Mouse (Mus musculus): Measurements from ENCODE around the gene Stam. TPM values are rescaled to one million over a fixed set of nuclear protein-coding genes. Genes with fewer than 3 reads are reported as not detected.

The Stam gene
- total RNA-seq (2014; rRNA removed) (15.8 and 19.5 TPM in 2 replicates), polyA plus RNA-seq (2012; rRNA removed) (10.3 and 15.6 TPM in 2 replicates)

GRCm38 (mm10) chr2:14073362-14074220 is at the start of gene Stam:
Gene Stam, plus strand, starts transcription at chr2:14074098.
- TF ChIP-seq CTCF (IDR thresholded peaks at IDR 0.05; ENCODE audit: low read depth, low read length) (no peak), POLR2A (IDR thresholded peaks at IDR 0.05; ENCODE audit: extremely low read depth, insufficient read depth, low read length) (peak; percentile 28; the same call in 1 of the 2 replicates)
- H3K27me3 ChIP-seq (ENCODE audit: control insufficient read depth, insufficient read depth, low read length) = no peaks in the 10 kb centered on the region

GRCm38 (mm10) chr2:14041249-14041648 is 32.6 kb upstream of the Stam start:
- no peak for TF ChIP-seq POLR2A (IDR thresholded peaks at IDR 0.05; ENCODE audit: extremely low read depth, insufficient read depth, low read length)
- TF ChIP-seq CTCF (IDR thresholded peaks at IDR 0.05; ENCODE audit: low read depth, low read length) = no peak
- Histone ChIP-seq H3K4me1 (ENCODE audit: control insufficient read depth, insufficient read depth, low read length) (no peaks in the 10 kb centered on the region), H3K27me3 (ENCODE audit: control insufficient read depth, insufficient read depth, low read length) (no peaks in the 10 kb centered on the region), H3K4me3 (ENCODE audit: insufficient read depth, low read depth, low read length) (no peak overlapping the region), H3K9ac (ENCODE audit: low read depth, low read length) (no peak overlapping the region), H3K27ac (replicated peaks; ENCODE audit: insufficient read depth, low read depth, low read length) (no peak overlapping the region), H3K36me3 (ENCODE audit: control insufficient read depth, insufficient read depth, low read length) (peaks cover 12% of the 10 kb centered on the region), H3K79me2 (ENCODE audit: control insufficient read depth, insufficient read depth, low read length) (no peaks in the 10 kb centered on the region)
- DNase-seq (ENCODE audit: extremely low read depth, low read depth, low spot score) = no peak
- WGBS = 98% methylated on average over 2 of the region's 2 CpGs

More at GRCm38 (mm10) chr2:14073362-14074220, at the start of gene Stam:
- Histone ChIP-seq H3K9ac (ENCODE audit: low read depth, low read length) (peak within 1 kb of the TSS; percentile 99), H3K79me2 (ENCODE audit: control insufficient read depth, insufficient read depth, low read length) (peaks cover 7% of the 10 kb centered on the region; the same call in 1 of the 2 replicates), H3K27ac (replicated peaks; ENCODE audit: insufficient read depth, low read depth, low read length) (peak within 1 kb of the TSS; percentile 99), H3K36me3 (ENCODE audit: control insufficient read depth, insufficient read depth, low read length) (no peaks in the 10 kb centered on the region), H3K4me1 (ENCODE audit: control insufficient read depth, insufficient read depth, low read length) (peaks cover 6% of the 10 kb centered on the region; the same call in 1 of the 2 replicates), H3K4me3 (ENCODE audit: insufficient read depth, low read depth, low read length) (peak within 1 kb of the TSS; percentile 94)
- WGBS = under 1% methylated on average over 50 of the region's 50 CpGs
- DNase-seq (ENCODE audit: extremely low read depth, low read depth, low spot score) = peak; percentile 96

- H3K27ac ChIP-seq (replicated peaks; ENCODE audit: insufficient read depth, low read depth, low read length) = no peak overlapping the region
- no peak overlapping the region for H3K4me3 ChIP-seq (ENCODE audit: insufficient read depth, low read depth, low read length)
- 91% methylated on average over 3 of the region's 3 CpGs for WGBS
- H3K36me3 ChIP-seq (ENCODE audit: control insufficient read depth, insufficient read depth, low read length) = peaks cover 11% of the 10 kb centered on the region
- peaks cover 2% of the 10 kb centered on the region; the same call in 1 of the 2 replicates for H3K79me2 ChIP-seq (ENCODE audit: control insufficient read depth, insufficient read depth, low read length)
- H3K4me1 ChIP-seq (ENCODE audit: control insufficient read depth, insufficient read depth, low read length) = no peaks in the 10 kb centered on the region
- H3K9ac ChIP-seq (ENCODE audit: low read depth, low read length) = no peak overlapping the region
- TF ChIP-seq CTCF (IDR thresholded peaks at IDR 0.05; ENCODE audit: low read depth, low read length) (no peak), POLR2A (IDR thresholded peaks at IDR 0.05; ENCODE audit: extremely low read depth, insufficient read depth, low read length) (no peak)
- no peak for DNase-seq (ENCODE audit: extremely low read depth, low read depth, low spot score)
- no peaks in the 10 kb centered on the region for H3K27me3 ChIP-seq (ENCODE audit: control insufficient read depth, insufficient read depth, low read length)
These were observed 30.9 kb upstream of the Stam start for GRCm38 (mm10) chr2:14043011-14043410.

GRCm38 (mm10) chr2:14043577-14044170 is 30.2 kb upstream of the Stam start:
- Histone ChIP-seq H3K27ac (replicated peaks; ENCODE audit: insufficient read depth, low read depth, low read length) (no peak overlapping the region), H3K36me3 (ENCODE audit: control insufficient read depth, insufficient read depth, low read length) (peaks cover 11% of the 10 kb centered on the region), H3K4me1 (ENCODE audit: control insufficient read depth, insufficient read depth, low read length) (no peaks in the 10 kb centered on the region), H3K9ac (ENCODE audit: low read depth, low read length) (no peak overlapping the region), H3K4me3 (ENCODE audit: insufficient read depth, low read depth, low read length) (no peak overlapping the region), H3K27me3 (ENCODE audit: control insufficient read depth, insufficient read depth, low read length) (no peaks in the 10 kb centered on the region), H3K79me2 (ENCODE audit: control insufficient read depth, insufficient read depth, low read length) (peaks cover 3% of the 10 kb centered on the region; the same call in 1 of the 2 replicates)
- WGBS = 81% methylated on average over 9 of the region's 9 CpGs
- no peak for DNase-seq (ENCODE audit: extremely low read depth, low read depth, low spot score)
- no peak for TF ChIP-seq POLR2A (IDR thresholded peaks at IDR 0.05; ENCODE audit: extremely low read depth, insufficient read depth, low read length)
- no peak for TF ChIP-seq CTCF (IDR thresholded peaks at IDR 0.05; ENCODE audit: low read depth, low read length)

GRCm38 (mm10) chr2:14048381-14048780 is 25.5 kb upstream of the Stam start:
- no peaks in the 10 kb centered on the region for H3K36me3 ChIP-seq (ENCODE audit: control insufficient read depth, insufficient read depth, low read length)
- H3K79me2 ChIP-seq (ENCODE audit: control insufficient read depth, insufficient read depth, low read length) = peaks cover 10% of the 10 kb centered on the region; the same call in 1 of the 2 replicates
- peak; percentile 61 for TF ChIP-seq CTCF (IDR thresholded peaks at IDR 0.05; ENCODE audit: low read depth, low read length)
- TF ChIP-seq POLR2A (IDR thresholded peaks at IDR 0.05; ENCODE audit: extremely low read depth, insufficient read depth, low read length) = no peak
- H3K4me1 ChIP-seq (ENCODE audit: control insufficient read depth, insufficient read depth, low read length) = no peaks in the 10 kb centered on the region
- DNase-seq (ENCODE audit: extremely low read depth, low read depth, low spot score) = peak; percentile 65
- no peak overlapping the region for H3K27ac ChIP-seq (replicated peaks; ENCODE audit: insufficient read depth, low read depth, low read length)
- no peaks in the 10 kb centered on the region for H3K27me3 ChIP-seq (ENCODE audit: control insufficient read depth, insufficient read depth, low read length)
- no peak overlapping the region for H3K9ac ChIP-seq (ENCODE audit: low read depth, low read length)
- no peak overlapping the region for H3K4me3 ChIP-seq (ENCODE audit: insufficient read depth, low read depth, low read length)
